Mouse (Mus musculus) mouse trophoblast stem cell (cell line): Measurements from ENCODE around the gene Gm3327.
"Not testable (repeated sequence)": the region's sequence is repeated elsewhere in the genome, so short reads cannot be mapped to it uniquely, and the experiment has no call there.

Source experiments
- in situ Hi-C, 2 experiments: fragments of 300-500 bp; cut with MseI, MboI; formaldehyde crosslinking; loops; 2 replicates in 1 of 2; 3 replicates in 1 of 2; pipeline ENCODE4 v1.15.1; 2025

Gene Gm3327

GRCm38 (mm10) chr14:44123551-44123950, at the start of gene Gm3327:
Gm3327 (plus strand) TSS chr14:44123851.
- in situ Hi-C loops: not testable (repeated sequence)

- in situ Hi-C loops: not testable (repeated sequence)
Observed at GRCm38 (mm10) chr14:44077785-44078341, 45.8 kb upstream of the Gm3327 start.

- in situ Hi-C loops: not testable (repeated sequence)
Observed at GRCm38 (mm10) chr14:44086588-44086987, 37.1 kb upstream of the Gm3327 start.

GRCm38 (mm10) chr14:44087535-44087934, 36.1 kb upstream of the Gm3327 start:
- in situ Hi-C loops: not testable (repeated sequence)

GRCm38 (mm10) chr14:44091524-44091923, 32.1 kb upstream of the Gm3327 start:
- in situ Hi-C loops: not testable (repeated sequence)

- in situ Hi-C loops: not testable (repeated sequence)
Observed at GRCm38 (mm10) chr14:44094445-44094844, 29.2 kb upstream of the Gm3327 start.

GRCm38 (mm10) chr14:44100030-44100429, 23.6 kb upstream of the Gm3327 start:
- in situ Hi-C loops: not testable (repeated sequence)

- in situ Hi-C loops: not testable (repeated sequence)
Observed at GRCm38 (mm10) chr14:44102354-44102753, 21.3 kb upstream of the Gm3327 start, which contains the start of gene Ear2. Ear2 (plus strand) TSS chr14:44102654.

- in situ Hi-C loops: no loop called here
Observed at GRCm38 (mm10) chr14:44110981-44111380, 12.7 kb upstream of the Gm3327 start.
